Mouse (Mus musculus): ENCODE data around the gene Lnx2.

Gene Lnx2

GRCm38 (mm10) chr5:147018761-147019160, 57.6 kb downstream of the Lnx2 start:
- DNase-seq (ENCODE audit: low spot score) = no peak

GRCm38 (mm10) chr5:147017526-147017925, 58.9 kb downstream of the Lnx2 start:
- no peak for DNase-seq (ENCODE audit: low spot score)

GRCm38 (mm10) chr5:147016622-147017021, 59.8 kb downstream of the Lnx2 start:
- DNase-seq (ENCODE audit: low spot score) = no peak

GRCm38 (mm10) chr5:147015191-147015590, 61.2 kb downstream of the Lnx2 start:
- no peak for DNase-seq (ENCODE audit: low spot score)

- DNase-seq (ENCODE audit: low spot score) = no peak
Measured at GRCm38 (mm10) chr5:147013845-147014244, 62.5 kb downstream of the Lnx2 start.

- no peak for DNase-seq (ENCODE audit: low spot score)
Measured at GRCm38 (mm10) chr5:147011333-147011732, 65.1 kb downstream of the Lnx2 start.

- DNase-seq (ENCODE audit: low spot score) = no peak
Measured at GRCm38 (mm10) chr5:147003303-147003702, 73.1 kb downstream of the Lnx2 start.

GRCm38 (mm10) chr5:147001312-147001711, 75.1 kb downstream of the Lnx2 start:
- DNase-seq (ENCODE audit: low spot score) = no peak

GRCm38 (mm10) chr5:146998802-146999201, 77.6 kb downstream of the Lnx2 start:
- no peak for DNase-seq (ENCODE audit: low spot score)

GRCm38 (mm10) chr5:146996812-146997211, 79.6 kb downstream of the Lnx2 start:
- DNase-seq (ENCODE audit: low spot score) = no peak

- DNase-seq (ENCODE audit: low spot score) = no peak
Measured at GRCm38 (mm10) chr5:146994973-146995372, 81.4 kb downstream of the Lnx2 start.

GRCm38 (mm10) chr5:146993509-146993908, 82.9 kb downstream of the Lnx2 start:
- no peak for DNase-seq (ENCODE audit: low spot score)

- no peak for DNase-seq (ENCODE audit: low spot score)
Measured at GRCm38 (mm10) chr5:146989051-146989450, 87.3 kb downstream of the Lnx2 start.

GRCm38 (mm10) chr5:146987588-146987987, 88.8 kb downstream of the Lnx2 start:
- no peak for DNase-seq (ENCODE audit: low spot score)

GRCm38 (mm10) chr5:146985725-146986433, 90.5 kb downstream of the Lnx2 start:
- DNase-seq (ENCODE audit: low spot score) = no peak

GRCm38 (mm10) chr5:146983216-146983615, 93.2 kb downstream of the Lnx2 start:
- peak; percentile 66 for DNase-seq (ENCODE audit: low spot score)

- no peak for DNase-seq (ENCODE audit: low spot score)
Measured at GRCm38 (mm10) chr5:146981376-146981775, 95.0 kb downstream of the Lnx2 start.

GRCm38 (mm10) chr5:146974781-146975123, 101.6 kb downstream of the Lnx2 start:
- DNase-seq (ENCODE audit: low spot score) = no peak

GRCm38 (mm10) chr5:146973858-146974780, 102.3 kb downstream of the Lnx2 start:
- no peak for DNase-seq (ENCODE audit: low spot score)

GRCm38 (mm10) chr5:146973353-146973752, 103.0 kb downstream of the Lnx2 start:
- DNase-seq (ENCODE audit: low spot score) = no peak

- DNase-seq (ENCODE audit: low spot score) = no peak
Measured at GRCm38 (mm10) chr5:146971776-146972561, 104.4 kb downstream of the Lnx2 start.

GRCm38 (mm10) chr5:146968695-146969393, 107.5 kb downstream of the Lnx2 start:
- DNase-seq (ENCODE audit: low spot score) = no peak
